In genomic region chr9:97763048-97763447, GRCm38 (mm10) we compare ENCODE assay signal across 31 mouse cellular contexts.
DNase-seq lines count a peak whose midpoint lies in the region; ATAC-seq lines count a peak whose summit lies in the region.
"Had no signal": no experiment of that assay in that cellular context is flagged by ENCODE, and none has a peak within 500 bp of the region (broad histone marks: within the 10 kb centered on the region; RNA-seq: fewer than 3 reads in every experiment).

No protein-coding gene starts in this region.

- no peak overlapping the region for H3K9ac ChIP-seq in midbrain, embryonic 11.5 days (ENCODE audit: low read length)
- H3K9ac ChIP-seq in midbrain, embryonic 15.5 days, result no peak overlapping the region
- H3K9ac ChIP-seq: embryonic facial prominence, embryonic 13.5 days; forebrain, embryonic 12.5 days; forebrain, embryonic 15.5 days; heart, embryonic 13.5 days; hindbrain, embryonic 14.5 days had no signal

- ATAC-seq in midbrain, embryonic 11.5 days (ENCODE audit: low FRiP score), result no peak
- no peak for ATAC-seq in midbrain, embryonic 15.5 days (replicated peaks)
- ATAC-seq: forebrain, embryonic 15.5 days; hindbrain, postnatal 0 days; Patski had no signal

- no peaks in the 10 kb centered on the region; the same call in 1 of the 2 replicates for H3K27me3 ChIP-seq in midbrain, embryonic 11.5 days (ENCODE audit: control insufficient read depth, insufficient read depth, low read length)
- H3K27me3 ChIP-seq in midbrain, embryonic 15.5 days (replicated peaks), result no peaks in the 10 kb centered on the region
- H3K27me3 ChIP-seq: CH12.LX; embryonic facial prominence, embryonic 13.5 days; forebrain, embryonic 12.5 days; forebrain, embryonic 15.5 days; heart, embryonic 13.5 days; Patski had no signal

- H3K27ac ChIP-seq in midbrain, embryonic 11.5 days (ENCODE audit: low read depth, low read length), result no peak overlapping the region
- no peak overlapping the region for H3K27ac ChIP-seq in midbrain, embryonic 15.5 days
- H3K27ac ChIP-seq: embryonic facial prominence, embryonic 10.5 days; embryonic facial prominence, embryonic 13.5 days; forebrain, embryonic 12.5 days; forebrain, embryonic 15.5 days; gastrocnemius, adult 2 months; heart, adult 2 months; heart, embryonic 10.5 days; heart, embryonic 13.5 days; hindbrain, embryonic 14.5 days; hindbrain, postnatal 0 days had no signal

- no peaks in the 10 kb centered on the region for H3K36me3 ChIP-seq in midbrain, embryonic 11.5 days (ENCODE audit: control insufficient read depth, insufficient read depth, low read length)
- no peaks in the 10 kb centered on the region for H3K36me3 ChIP-seq in midbrain, embryonic 15.5 days (replicated peaks)
- H3K36me3 ChIP-seq: embryonic facial prominence, embryonic 10.5 days; embryonic facial prominence, embryonic 13.5 days; forebrain, embryonic 12.5 days; forebrain, embryonic 15.5 days; G1E; heart, embryonic 10.5 days; heart, embryonic 13.5 days had no signal

- no peak overlapping the region for H3K4me2 ChIP-seq in midbrain, embryonic 11.5 days
- no peak overlapping the region for H3K4me2 ChIP-seq in midbrain, embryonic 15.5 days
- H3K4me2 ChIP-seq: embryonic facial prominence, embryonic 13.5 days; forebrain, embryonic 12.5 days; forebrain, embryonic 15.5 days; heart, embryonic 13.5 days; hindbrain, embryonic 14.5 days had no signal

- DNase-seq in heart, adult 11 months, result peak; percentile 34
- DNase-seq in heart, adult 18-20 months, result no peak
- peak; percentile 44 for DNase-seq in layer of hippocampus, adult 9-11 months
- DNase-seq in layer of hippocampus, postnatal 36 days, result no peak
- peak; percentile 64 for DNase-seq in midbrain, embryonic 11.5 days (ENCODE audit: low spot score, missing footprints)
- no peak for DNase-seq in adrenal gland, postnatal 25 days
- DNase-seq: adrenal gland, postnatal 10 days; B cell, adult 2 months; cerebellum, adult 11-12 months; cerebellum, adult 8-10 months; cerebellum, postnatal 10 days; cerebellum, postnatal 36 days; embryo, embryonic 11 days; gastrocnemius, adult 2 months; gastrocnemius, postnatal 14 days; heart, adult 2 months; heart, postnatal 14 days; heart, postnatal 4 days had no signal

- H3K4me1 ChIP-seq in midbrain, embryonic 11.5 days (ENCODE audit: control insufficient read depth, insufficient read depth, low read length), result peaks cover 2% of the 10 kb centered on the region; the same call in 1 of the 2 replicates
- no peaks in the 10 kb centered on the region for H3K4me1 ChIP-seq in midbrain, embryonic 15.5 days
- H3K4me1 ChIP-seq: embryonic facial prominence, embryonic 10.5 days; heart, embryonic 10.5 days had no signal

- WGBS in midbrain, embryonic 11.5 days, result 67% methylated on average over 4 of the region's 4 CpGs
- WGBS in midbrain, embryonic 15.5 days, result 65% methylated on average over 4 of the region's 4 CpGs

- H3K9me3 ChIP-seq in midbrain, embryonic 11.5 days (ENCODE audit: control insufficient read depth, low read length), result no peaks in the 10 kb centered on the region
- H3K9me3 ChIP-seq in midbrain, embryonic 15.5 days, result no peaks in the 10 kb centered on the region
- H3K9me3 ChIP-seq: embryonic facial prominence, embryonic 10.5 days; embryonic facial prominence, embryonic 13.5 days; forebrain, embryonic 12.5 days; forebrain, embryonic 15.5 days; heart, embryonic 10.5 days; heart, embryonic 13.5 days had no signal

- H3K4me3 ChIP-seq in midbrain, embryonic 11.5 days (ENCODE audit: low read depth, low read length), result no peak overlapping the region
- no peak overlapping the region for H3K4me3 ChIP-seq in midbrain, embryonic 15.5 days
- H3K4me3 ChIP-seq: embryonic facial prominence, embryonic 10.5 days; embryonic facial prominence, embryonic 13.5 days; erythroblast, embryonic 14.5 days; forebrain, embryonic 12.5 days; forebrain, embryonic 15.5 days; gastrocnemius, adult 2 months; heart, adult 2 months; heart, embryonic 10.5 days; heart, embryonic 13.5 days had no signal

Comparison
In these comparisons a context has a peak if more than half of its experiments do, and no peak if none do; other contexts are left out.
1. DNase-seq: peak in heart, adult 11 months (single experiment), layer of hippocampus, adult 9-11 months (single experiment) and midbrain, embryonic 11.5 days (single experiment); none in heart, adult 18-20 months (0 of 2), layer of hippocampus, postnatal 36 days (0 of 2) and adrenal gland, postnatal 25 days (single experiment).